In genomic region chr2:35909353-35909752, GRCm38 (mm10) we compare ENCODE assay signal across 22 mouse cellular contexts.
"Had no signal": no experiment of that assay in that cellular context is flagged by ENCODE, and none has a peak within 500 bp of the region (broad histone marks: within the 10 kb centered on the region; RNA-seq: fewer than 3 reads in every experiment).

No protein-coding gene starts in this region.

- H3K4me2 ChIP-seq: kidney, embryonic 15.5 days; limb, embryonic 13.5 days; liver, embryonic 12.5 days; liver, embryonic 15.5 days; midbrain, embryonic 11.5 days; neural tube, embryonic 13.5 days had no signal

- H3K4me3 ChIP-seq: kidney, embryonic 15.5 days; limb, embryonic 10.5 days; limb, embryonic 13.5 days; liver, embryonic 12.5 days; liver, embryonic 15.5 days; megakaryocyte, embryonic 14.5 days; myocyte; neural tube, embryonic 13.5 days had no signal

- H3K27ac ChIP-seq: kidney, embryonic 15.5 days; limb, embryonic 10.5 days; limb, embryonic 13.5 days; liver, embryonic 12.5 days; liver, embryonic 15.5 days; macrophage; neural tube, embryonic 13.5 days had no signal

- H3K4me1 ChIP-seq: liver, embryonic 15.5 days had no signal

- H3K9ac ChIP-seq: kidney, embryonic 15.5 days; limb, embryonic 13.5 days; liver, embryonic 12.5 days; liver, embryonic 15.5 days; neural tube, embryonic 13.5 days had no signal

- H3K9me3 ChIP-seq: kidney, embryonic 15.5 days; limb, embryonic 10.5 days; liver, embryonic 12.5 days; liver, embryonic 15.5 days; neural tube, embryonic 13.5 days had no signal

- ATAC-seq: intestine, postnatal 0 days; liver, embryonic 12.5 days had no signal

- H3K36me3 ChIP-seq: kidney, embryonic 15.5 days; limb, embryonic 10.5 days; limb, embryonic 13.5 days; liver, embryonic 12.5 days; liver, embryonic 15.5 days; neural tube, embryonic 13.5 days had no signal

- DNase-seq: kidney, adult 8-10 months; kidney, postnatal 10 days; kidney, postnatal 36 days; layer of hippocampus, adult 9-11 months; liver; lung, adult 18-20 months; midbrain, embryonic 14.5 days; retina, postnatal 1 day; right cerebral cortex, postnatal 25 days; spleen, adult 18-20 months; thymus, postnatal 36 days had no signal

- H3K27me3 ChIP-seq: kidney, embryonic 15.5 days; limb, embryonic 13.5 days; liver, embryonic 12.5 days; liver, embryonic 15.5 days; neural tube, embryonic 13.5 days had no signal
